Mouse (Mus musculus) leukemia stem cell, adult 10-12 weeks (primary cell): ENCODE measurements around the gene Iars2. TPM values are rescaled to one million over a fixed set of nuclear protein-coding genes. Genes with fewer than 3 reads are reported as not detected.

Experiments used
- polyA plus RNA-seq: library from polyadenylated mRNA; stranded (reverse); fragments of >175 nt; gene quantifications from 2 replicates; pipeline ENCODE4 v1.2.3, GENCODE M21; 2012; ENCODE audit warnings: low replicate concordance

Iars2 gene
- polyA plus RNA-seq, result 4.8 and 7.5 TPM in 2 replicates

DNA sequence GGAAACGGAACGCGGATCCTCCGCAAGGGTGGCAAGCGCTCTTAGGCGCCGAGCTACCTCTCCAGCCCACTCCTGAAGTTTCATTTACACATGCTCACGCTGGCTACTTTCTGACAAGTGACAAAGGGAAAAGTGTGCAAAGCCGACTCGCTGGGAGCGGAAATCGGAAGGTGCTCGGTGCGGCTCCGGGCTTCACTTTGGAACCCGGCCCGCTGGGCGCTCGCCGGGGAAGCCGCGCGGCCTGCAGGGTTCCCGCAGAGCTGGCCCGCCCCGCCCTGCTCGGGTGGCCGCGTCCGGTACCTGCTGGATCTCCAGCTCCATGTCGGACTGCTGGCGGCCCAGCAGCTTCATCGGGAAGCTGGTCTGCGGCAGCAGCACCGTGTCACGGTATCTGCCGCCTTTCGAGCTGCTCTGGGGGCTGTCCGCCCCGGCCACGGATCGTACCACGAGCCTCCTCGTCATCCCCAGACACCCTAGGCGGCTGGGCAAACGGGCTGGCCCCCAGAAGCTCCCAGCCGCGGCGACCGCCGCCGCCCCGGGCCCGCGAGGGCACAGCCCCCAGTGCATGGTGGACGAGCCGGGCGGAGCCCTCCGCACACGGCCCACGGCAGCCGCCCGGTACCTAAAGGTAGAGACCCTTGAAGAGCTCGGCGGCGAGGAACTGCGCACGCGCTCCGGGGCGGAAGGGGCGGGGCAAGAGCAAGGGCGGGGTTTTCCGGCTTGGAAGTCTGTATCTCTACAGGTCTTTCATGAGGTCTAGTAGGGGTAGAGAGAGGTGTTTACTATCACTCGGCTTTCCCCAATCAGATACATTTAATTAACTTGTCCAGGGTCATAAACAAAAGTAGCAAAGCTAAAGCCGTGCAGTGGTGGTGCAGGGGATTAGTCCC lies at the start of gene Iars2:
TSS of gene Iars2 (minus strand) at position 676 of the 890 bp plus-strand sequence.

DNA sequence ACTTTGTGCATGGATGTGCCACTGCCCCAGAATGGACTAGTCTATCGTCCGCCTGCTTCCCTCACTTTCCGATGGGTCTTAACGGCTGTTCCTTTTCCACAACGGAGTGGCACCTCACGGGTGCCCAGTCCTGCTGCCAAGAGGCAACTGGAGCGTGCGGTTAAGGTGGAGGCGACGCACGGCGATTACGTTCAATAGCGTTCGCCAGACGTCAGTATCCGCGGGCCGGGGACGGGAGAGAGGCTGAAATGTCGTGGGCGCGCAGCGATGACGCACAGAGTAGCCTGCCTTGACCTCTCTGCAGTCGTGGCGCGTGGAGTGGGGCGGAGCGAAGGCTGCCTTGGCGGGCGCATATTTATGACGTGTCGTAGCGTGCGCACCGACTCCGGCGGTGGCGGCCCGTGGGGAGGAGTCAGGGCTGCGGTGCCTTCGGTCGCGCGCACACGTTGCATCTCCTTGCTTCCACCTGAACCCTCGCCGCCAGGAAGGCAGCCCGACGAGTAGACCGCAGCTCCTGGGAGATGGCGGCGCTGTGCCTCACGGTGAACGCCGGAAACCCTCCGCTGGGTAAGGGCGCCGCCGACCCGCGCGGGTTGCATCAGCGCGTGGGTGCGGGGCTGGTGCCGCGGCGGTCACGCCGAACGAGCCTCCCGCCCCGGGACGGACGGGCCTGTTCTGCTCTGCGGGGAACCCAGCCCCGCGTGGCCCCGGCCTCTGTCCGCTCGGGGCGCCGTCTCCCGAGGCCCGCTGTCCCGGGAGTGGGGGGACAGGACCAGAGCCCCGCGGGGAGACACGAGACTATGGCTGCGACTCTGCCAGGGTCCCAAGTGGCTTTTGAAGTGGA lies 33.7 kb upstream of the Iars2 start, which contains the start of gene Eprs:
TSS of gene Eprs (plus strand) at position 368 of the 844 bp plus-strand sequence.

DNA sequence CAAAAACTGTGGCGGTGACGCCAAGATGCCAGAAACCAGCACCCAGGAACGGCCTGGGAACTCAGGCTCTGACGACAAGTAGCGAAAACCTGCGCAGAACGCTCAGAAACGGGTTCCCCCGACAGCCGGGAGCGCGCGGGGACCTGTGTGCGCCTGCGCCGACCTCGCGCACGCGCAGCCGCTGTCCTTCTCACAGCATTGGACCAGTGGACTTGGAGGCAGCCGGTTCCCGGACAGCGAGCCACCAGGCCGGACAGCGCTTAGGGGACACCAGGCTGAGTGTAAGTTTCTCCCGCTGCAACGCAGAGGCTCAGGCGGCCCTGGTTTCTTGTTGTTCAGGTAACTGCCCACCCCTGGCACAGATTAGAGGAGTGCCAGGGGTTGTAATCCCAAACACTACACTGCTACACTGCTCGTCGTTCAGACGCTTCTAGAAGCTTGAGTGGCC lies 2.8 kb upstream of the Iars2 start, which contains the start of gene Bpnt1:
TSS of gene Bpnt1 (plus strand) at position 167 of the 448 bp plus-strand sequence.

Other genes with a start within 250 kb of the Iars2 start
- gene Rab3gap2, start 125.3 kb downstream of the Iars2 start, polyA plus RNA-seq, result 9.0 and 20.0 TPM in 2 replicates
- 2.1 and 3.3 TPM in 2 replicates for gene Bpnt1, start 2.8 kb upstream of the Iars2 start, polyA plus RNA-seq
- gene Eprs, start 33.6 kb upstream of the Iars2 start, polyA plus RNA-seq, result 3.2 and 13.1 TPM in 2 replicates
- gene Slc30a10, start 125.5 kb upstream of the Iars2 start, polyA plus RNA-seq, result 2.3 and 3.2 TPM in 2 replicates